Mouse (Mus musculus): ENCODE data around the gene Rsph6a. TPM values are rescaled to one million over a fixed set of nuclear protein-coding genes. Genes with fewer than 3 reads are reported as not detected.

Gene Rsph6a
- polyA plus RNA-seq, 1 experiment = not detected

DNA sequence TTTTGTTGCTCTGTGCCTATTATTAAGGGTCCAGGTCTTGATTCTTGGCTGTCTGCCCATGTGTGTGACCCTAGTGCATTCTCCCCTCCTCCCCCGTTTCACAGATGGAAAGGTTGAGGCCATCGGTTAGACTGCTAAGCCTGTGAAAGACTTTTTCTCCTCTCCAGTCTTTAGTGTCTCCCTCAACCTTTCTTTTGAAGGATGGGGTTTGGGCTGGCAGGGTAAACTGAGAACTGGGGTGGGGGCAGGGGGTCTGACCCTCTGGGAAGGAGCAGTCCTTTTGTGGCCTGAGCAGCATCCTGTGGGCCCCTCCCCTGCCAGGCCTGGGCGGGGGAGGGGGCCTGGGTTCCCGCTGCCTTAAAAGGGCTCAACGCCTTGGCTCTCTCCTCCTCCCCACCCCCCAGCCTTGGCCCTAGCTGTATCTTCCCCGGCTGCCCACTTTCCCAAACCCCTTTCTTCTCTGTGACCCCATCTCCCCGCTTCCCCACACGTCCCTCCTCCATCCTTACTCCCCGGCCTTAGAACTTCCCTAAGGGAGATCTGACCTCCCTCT, 30.5 kb downstream of the Rsph6a start:
- Histone ChIP-seq H3K4me1 (ENCODE audit: control insufficient read depth, insufficient read depth, low read length) (no peaks in the 10 kb centered on the region; the same call in 1 of the 2 replicates), H3K27ac (ENCODE audit: insufficient read depth, low read length) (peak overlapping the region; percentile 32), H3K4me3 (ENCODE audit: insufficient read depth, low read length) (no peak overlapping the region)
- TF ChIP-seq CTCF (IDR thresholded peaks at IDR 0.05; ENCODE audit: borderline replicate concordance, insufficient read depth, low read length) (no peak), POLR2A (IDR thresholded peaks at IDR 0.05; ENCODE audit: low read depth, low read length) (no peak)

DNA sequence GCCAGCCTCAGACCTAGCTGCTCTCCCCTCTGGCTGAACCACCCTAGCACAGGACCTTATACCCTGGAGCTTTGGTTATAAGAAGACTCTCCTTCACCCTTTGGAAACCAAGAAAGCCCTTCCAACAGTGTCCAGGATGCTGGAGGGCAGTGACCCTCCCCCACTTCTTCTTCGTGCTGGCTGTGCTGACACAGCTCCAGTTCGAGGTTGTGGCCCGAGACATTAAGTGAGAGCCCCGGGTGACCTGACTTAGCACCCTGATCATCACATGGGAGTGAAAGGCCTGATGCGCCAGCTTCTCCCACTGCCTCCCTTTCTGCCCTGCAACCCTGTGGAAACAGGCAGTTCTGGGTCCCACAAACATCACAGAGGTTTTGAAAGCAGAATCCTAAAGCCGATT, 31.0 kb downstream of the Rsph6a start:
- H3K4me3 ChIP-seq (ENCODE audit: insufficient read depth, low read length) = no peak overlapping the region
- no peaks in the 10 kb centered on the region; the same call in 1 of the 2 replicates for H3K4me1 ChIP-seq (ENCODE audit: control insufficient read depth, insufficient read depth, low read length)
- TF ChIP-seq CTCF (IDR thresholded peaks at IDR 0.05; ENCODE audit: borderline replicate concordance, insufficient read depth, low read length) (no peak), POLR2A (IDR thresholded peaks at IDR 0.05; ENCODE audit: low read depth, low read length) (no peak)
- peak overlapping the region; percentile 32 for H3K27ac ChIP-seq (ENCODE audit: insufficient read depth, low read length)

DNA sequence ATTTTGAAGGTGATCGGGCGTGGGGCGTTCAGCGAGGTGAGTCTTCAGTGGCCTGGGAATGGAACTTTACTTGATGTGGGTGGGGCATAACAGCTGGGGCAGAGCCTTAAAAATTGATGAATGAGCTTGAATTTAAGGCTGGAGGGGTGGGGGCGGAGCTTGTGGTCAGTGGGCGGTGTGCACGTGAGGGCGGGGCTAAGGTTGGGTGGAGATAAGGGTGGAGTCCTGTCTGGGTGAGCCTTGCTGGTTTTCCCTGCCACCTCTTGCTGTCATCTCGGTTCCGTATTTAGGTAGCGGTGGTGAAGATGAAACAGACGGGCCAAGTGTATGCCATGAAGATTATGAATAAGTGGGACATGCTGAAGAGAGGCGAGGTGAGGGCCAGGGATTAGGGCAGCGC, 31.6 kb downstream of the Rsph6a start:
- no peak overlapping the region for H3K27ac ChIP-seq (ENCODE audit: insufficient read depth, low read length)
- no peaks in the 10 kb centered on the region; the same call in 1 of the 2 replicates for H3K4me1 ChIP-seq (ENCODE audit: control insufficient read depth, insufficient read depth, low read length)
- H3K4me3 ChIP-seq (ENCODE audit: insufficient read depth, low read length) = no peak overlapping the region
- no peak for TF ChIP-seq CTCF (IDR thresholded peaks at IDR 0.05; ENCODE audit: borderline replicate concordance, insufficient read depth, low read length)
- TF ChIP-seq POLR2A (IDR thresholded peaks at IDR 0.05; ENCODE audit: low read depth, low read length) = peak; percentile 42; the same call in 1 of the 2 replicates

DNA sequence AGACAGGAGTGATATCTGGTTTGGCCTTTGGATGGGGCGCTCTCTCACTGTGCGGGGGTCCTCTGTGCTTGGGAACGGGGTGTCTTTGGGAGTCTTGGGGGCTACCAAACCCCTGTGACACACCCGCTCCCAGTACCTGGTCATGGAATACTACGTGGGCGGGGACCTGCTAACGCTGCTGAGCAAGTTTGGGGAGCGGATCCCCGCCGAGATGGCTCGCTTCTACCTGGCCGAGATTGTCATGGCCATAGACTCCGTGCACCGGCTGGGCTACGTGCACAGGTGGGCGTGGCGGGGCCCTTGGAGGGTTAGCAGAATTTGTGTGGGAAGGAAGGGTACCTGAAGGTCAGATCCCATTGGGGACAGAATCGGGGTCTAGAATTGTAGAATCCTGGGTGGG, 32.3 kb downstream of the Rsph6a start:
- no peak for TF ChIP-seq POLR2A (IDR thresholded peaks at IDR 0.05; ENCODE audit: low read depth, low read length)
- no peak for TF ChIP-seq CTCF (IDR thresholded peaks at IDR 0.05; ENCODE audit: borderline replicate concordance, insufficient read depth, low read length)
- Histone ChIP-seq H3K27ac (ENCODE audit: insufficient read depth, low read length) (no peak overlapping the region), H3K4me1 (ENCODE audit: control insufficient read depth, insufficient read depth, low read length) (no peaks in the 10 kb centered on the region; the same call in 1 of the 2 replicates), H3K4me3 (ENCODE audit: insufficient read depth, low read length) (no peak overlapping the region)

DNA sequence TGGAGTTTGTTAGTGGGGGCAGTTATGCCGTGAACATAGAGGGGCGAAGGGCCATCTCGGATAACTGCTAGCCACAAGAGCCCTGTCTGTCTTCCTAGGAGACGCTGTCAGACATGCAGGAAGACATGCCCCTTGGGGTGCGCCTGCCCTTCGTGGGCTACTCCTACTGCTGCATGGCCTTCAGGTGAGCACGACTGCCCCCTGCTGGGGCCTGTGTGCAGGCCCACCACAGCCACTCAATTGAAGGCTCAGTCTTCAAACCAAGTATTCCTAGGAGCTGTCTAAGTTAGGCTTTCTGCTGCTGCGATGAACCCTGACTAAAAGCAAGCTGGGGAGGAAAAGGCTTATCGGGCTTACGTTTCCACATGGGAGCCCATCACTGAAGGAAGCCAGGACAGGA, 34.3 kb downstream of the Rsph6a start:
- 0 out of 2 replicates have a peak, but pooled peaks cover 2% of the 10 kb centered on the region for H3K4me1 ChIP-seq (ENCODE audit: control insufficient read depth, insufficient read depth, low read length)
- H3K4me3 ChIP-seq (ENCODE audit: insufficient read depth, low read length) = no peak overlapping the region
- H3K27ac ChIP-seq (ENCODE audit: insufficient read depth, low read length) = no peak overlapping the region
- TF ChIP-seq POLR2A (IDR thresholded peaks at IDR 0.05; ENCODE audit: low read depth, low read length) (no peak), CTCF (IDR thresholded peaks at IDR 0.05; ENCODE audit: borderline replicate concordance, insufficient read depth, low read length) (peak; percentile 75)

DNA sequence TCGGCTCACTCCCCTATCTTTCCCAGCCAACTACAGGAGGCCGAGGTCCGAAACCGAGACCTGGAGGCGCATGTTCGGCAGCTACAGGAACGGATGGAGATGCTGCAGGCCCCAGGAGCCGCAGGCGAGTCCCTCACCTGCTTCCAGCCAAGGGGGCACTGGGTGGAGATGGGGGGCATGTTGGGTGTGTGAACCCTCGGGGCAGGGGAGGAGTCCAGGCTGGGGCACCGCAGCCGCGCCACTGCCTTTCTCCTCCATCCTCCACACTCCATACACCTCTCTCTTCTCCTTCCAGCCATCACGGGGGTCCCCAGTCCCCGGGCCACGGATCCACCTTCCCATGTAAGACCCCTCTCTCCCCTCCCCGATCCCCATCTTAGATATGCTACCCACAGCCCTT, 37.4 kb downstream of the Rsph6a start:
- H3K4me1 ChIP-seq (ENCODE audit: control insufficient read depth, insufficient read depth, low read length) = 0 out of 2 replicates have a peak, but pooled peaks cover 2% of the 10 kb centered on the region
- TF ChIP-seq CTCF (IDR thresholded peaks at IDR 0.05; ENCODE audit: borderline replicate concordance, insufficient read depth, low read length) = no peak
- TF ChIP-seq POLR2A (IDR thresholded peaks at IDR 0.05; ENCODE audit: low read depth, low read length) = no peak
- no peak overlapping the region for H3K27ac ChIP-seq (ENCODE audit: insufficient read depth, low read length)
- H3K4me3 ChIP-seq (ENCODE audit: insufficient read depth, low read length) = no peak overlapping the region

DNA sequence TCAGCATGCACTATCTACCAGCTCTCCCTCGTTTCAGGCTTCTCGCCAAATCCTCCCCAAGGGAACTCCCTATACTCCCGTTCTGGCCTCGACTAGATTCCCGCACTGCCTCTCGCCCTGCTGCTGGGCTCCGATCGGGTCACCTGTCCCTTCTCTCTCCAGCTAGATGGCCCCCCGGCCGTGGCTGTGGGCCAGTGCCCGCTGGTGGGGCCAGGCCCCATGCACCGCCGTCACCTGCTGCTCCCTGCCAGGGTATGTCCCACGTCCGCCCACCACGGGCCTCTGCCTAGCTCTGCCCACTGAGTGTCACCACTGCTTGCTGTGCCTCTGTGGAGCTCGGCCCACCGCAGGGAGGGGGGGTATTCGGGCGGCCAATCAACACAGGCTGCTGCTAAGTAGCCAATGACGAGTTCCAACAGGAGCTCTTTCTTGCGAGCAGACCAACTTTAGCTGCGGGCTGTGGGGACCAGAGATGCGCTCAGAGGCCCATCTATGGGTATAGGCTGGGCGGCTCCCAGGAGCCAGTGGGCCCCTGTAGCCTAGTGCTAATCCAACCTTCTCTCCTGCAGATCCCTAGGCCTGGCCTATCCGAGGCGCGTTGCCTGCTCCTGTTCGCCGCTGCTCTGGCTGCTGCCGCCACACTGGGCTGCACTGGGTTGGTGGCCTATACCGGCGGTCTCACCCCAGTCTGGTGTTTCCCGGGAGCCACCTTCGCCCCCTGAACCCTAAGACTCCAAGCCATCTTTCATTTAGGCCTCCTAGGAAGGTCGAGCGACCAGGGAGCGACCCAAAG, 38.1 kb downstream of the Rsph6a start:
- H3K4me3 ChIP-seq (ENCODE audit: insufficient read depth, low read length) = no peak overlapping the region
- H3K4me1 ChIP-seq (ENCODE audit: control insufficient read depth, insufficient read depth, low read length) = 0 out of 2 replicates have a peak, but pooled peaks cover 2% of the 10 kb centered on the region
- peak; percentile 54 for TF ChIP-seq POLR2A (IDR thresholded peaks at IDR 0.05; ENCODE audit: low read depth, low read length)
- no peak for TF ChIP-seq CTCF (IDR thresholded peaks at IDR 0.05; ENCODE audit: borderline replicate concordance, insufficient read depth, low read length)
- peak overlapping the region; percentile 69 for H3K27ac ChIP-seq (ENCODE audit: insufficient read depth, low read length)

DNA sequence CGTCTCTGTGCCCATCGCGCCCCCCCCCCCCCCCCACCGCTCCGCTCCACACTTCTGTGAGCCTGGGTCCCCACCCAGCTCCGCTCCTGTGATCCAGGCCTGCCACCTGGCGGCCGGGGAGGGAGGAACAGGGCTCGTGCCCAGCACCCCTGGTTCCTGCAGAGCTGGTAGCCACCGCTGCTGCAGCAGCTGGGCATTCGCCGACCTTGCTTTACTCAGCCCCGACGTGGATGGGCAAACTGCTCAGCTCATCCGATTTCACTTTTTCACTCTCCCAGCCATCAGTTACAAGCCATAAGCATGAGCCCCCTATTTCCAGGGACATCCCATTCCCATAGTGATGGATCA, 38.7 kb downstream of the Rsph6a start:
- peak overlapping the region; percentile 4 for H3K4me3 ChIP-seq (ENCODE audit: insufficient read depth, low read length)
- H3K4me1 ChIP-seq (ENCODE audit: control insufficient read depth, insufficient read depth, low read length) = 0 out of 2 replicates have a peak, but pooled peaks cover 2% of the 10 kb centered on the region
- TF ChIP-seq CTCF (IDR thresholded peaks at IDR 0.05; ENCODE audit: borderline replicate concordance, insufficient read depth, low read length) (peak; percentile 73), POLR2A (IDR thresholded peaks at IDR 0.05; ENCODE audit: low read depth, low read length) (no peak)
- H3K27ac ChIP-seq (ENCODE audit: insufficient read depth, low read length) = peak overlapping the region; percentile 69

DNA sequence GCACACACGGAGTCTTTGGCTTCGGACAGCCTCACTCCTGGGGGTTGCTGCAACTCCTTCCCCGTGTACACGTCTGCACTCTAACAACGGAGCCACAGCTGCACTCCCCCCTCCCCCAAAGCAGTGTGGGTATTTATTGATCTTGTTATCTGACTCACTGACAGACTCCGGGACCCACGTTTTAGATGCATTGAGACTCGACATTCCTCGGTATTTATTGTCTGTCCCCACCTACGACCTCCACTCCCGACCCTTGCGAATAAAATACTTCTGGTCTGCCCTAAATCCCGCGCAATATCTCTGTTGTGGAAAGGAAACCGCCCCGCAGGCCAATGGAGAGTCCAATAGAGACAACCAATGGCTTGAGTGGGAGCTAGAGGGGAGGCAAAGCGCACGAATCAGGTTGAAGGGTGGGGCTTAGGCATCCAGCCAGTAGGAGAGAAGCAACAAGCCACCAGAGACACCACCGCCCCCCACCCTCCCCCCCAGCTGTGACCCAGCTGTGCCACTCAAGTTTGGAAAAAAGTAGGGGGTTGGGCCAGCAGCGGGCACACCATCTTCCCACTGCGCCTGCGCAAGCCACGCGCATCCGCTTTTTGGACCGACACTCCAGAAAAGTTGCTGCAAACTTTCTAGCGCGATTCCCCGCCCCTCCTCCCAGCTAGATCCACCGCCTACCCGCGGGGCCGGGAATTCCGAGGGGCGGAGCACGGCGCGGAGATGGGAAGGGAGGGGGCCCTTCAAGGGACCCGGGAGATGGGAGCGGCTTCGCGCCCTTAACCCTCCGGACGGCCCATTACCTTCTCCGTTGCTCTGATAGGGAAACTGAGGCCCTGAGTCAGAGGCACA, 39.3 kb downstream of the Rsph6a start:
- Histone ChIP-seq H3K27ac (ENCODE audit: insufficient read depth, low read length) (peak overlapping the region; percentile 97), H3K4me3 (ENCODE audit: insufficient read depth, low read length) (peak overlapping the region; percentile 56), H3K4me1 (ENCODE audit: control insufficient read depth, insufficient read depth, low read length) (0 out of 2 replicates have a peak, but pooled peaks cover 2% of the 10 kb centered on the region)
- TF ChIP-seq CTCF (IDR thresholded peaks at IDR 0.05; ENCODE audit: borderline replicate concordance, insufficient read depth, low read length) (no peak), POLR2A (IDR thresholded peaks at IDR 0.05; ENCODE audit: low read depth, low read length) (peak; percentile 84)

Measured in embryonic fibroblast, embryonic 13.5 days (primary cell).